Mouse (Mus musculus): ENCODE measurements around the gene Itga9.
A peak's percentile ranks its signal among the peaks of the same experiment; 100 is the strongest.

The Itga9 gene

DNA sequence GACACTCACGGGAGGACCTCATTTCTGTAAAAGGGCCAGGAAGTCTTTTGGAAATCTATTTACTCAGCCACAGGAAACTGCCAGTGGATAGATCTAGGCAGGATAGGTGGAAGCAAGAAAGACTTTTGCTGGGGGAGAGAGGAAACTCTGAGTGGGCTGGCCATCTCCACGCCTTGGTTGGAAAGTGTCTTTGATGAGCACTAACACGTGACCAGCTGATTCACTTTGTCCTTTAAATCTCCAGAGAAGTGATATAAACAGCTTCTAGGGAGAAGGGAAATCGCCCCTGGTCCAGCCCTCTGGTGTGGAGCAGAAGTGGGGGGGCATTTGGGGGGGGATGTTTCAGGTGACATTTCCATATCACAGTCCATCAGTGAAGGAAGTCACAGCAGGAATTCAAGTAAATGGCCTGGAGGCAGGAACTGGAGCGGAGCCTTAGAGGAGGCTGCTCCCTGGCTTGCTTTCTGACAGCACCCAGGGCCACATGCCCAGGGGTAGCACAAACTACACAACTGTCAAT, 124.4 kb downstream of the Itga9 start:
- DNase-seq: no peak

DNA sequence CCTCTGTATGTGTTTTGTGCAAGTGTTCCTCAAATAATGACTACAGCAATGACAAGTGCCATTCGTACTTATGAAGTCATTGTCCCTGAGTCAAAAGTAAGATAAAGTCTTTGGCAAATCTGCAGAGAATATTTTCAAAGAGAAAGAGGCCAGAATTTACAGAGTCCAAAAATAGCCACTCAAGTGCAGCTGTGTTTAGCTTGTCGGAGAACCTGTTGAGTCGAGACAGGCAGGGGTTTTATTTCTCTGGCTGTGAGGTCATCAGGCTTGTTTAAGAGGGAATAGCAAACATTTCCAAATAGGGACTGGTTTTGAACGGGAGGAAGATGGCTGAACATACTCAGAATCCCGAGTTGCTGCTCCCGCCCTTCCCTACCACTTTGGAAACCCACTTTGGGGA, 125.2 kb downstream of the Itga9 start:
- DNase-seq: no peak

DNA sequence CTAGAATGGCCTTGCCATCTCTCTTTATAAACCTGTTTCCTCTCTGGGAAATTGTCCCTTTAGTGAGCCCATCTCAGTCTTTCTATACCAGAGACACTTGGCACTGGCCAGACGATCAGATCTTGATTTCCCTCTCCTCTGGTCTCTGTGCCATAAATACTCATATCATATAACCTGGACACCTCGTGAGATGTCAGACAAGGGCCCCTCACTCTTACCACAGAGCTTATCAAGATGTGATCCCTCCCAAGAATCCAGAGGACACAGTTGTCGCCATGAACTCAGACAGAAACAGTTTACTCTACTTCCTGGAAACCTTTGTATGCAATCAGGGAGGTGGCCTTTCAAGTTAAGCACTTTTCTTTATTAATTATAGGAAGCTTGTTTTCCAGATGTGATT, 127.1 kb downstream of the Itga9 start:
- DNase-seq: no peak

DNA sequence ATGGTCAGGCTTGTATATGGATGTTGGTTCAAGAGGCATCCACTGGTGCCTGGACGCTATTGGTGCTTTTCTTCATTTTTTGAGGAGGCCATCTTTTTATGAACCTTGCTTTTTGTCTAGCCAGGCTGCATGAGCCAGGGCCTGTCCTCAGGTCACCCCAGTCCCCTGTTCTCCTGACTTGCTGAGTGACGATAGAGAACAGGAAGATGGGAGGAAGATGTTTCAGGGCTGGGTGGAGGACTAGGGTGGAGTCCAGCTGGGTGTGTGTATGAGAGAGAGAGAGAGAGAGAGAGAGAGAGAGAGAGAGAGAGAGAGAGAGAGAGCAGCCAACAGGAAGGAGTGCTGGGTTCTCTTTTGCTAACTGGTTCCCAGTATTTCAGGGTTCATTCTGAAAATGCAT, 130.6 kb downstream of the Itga9 start:
- DNase-seq: no peak

DNA sequence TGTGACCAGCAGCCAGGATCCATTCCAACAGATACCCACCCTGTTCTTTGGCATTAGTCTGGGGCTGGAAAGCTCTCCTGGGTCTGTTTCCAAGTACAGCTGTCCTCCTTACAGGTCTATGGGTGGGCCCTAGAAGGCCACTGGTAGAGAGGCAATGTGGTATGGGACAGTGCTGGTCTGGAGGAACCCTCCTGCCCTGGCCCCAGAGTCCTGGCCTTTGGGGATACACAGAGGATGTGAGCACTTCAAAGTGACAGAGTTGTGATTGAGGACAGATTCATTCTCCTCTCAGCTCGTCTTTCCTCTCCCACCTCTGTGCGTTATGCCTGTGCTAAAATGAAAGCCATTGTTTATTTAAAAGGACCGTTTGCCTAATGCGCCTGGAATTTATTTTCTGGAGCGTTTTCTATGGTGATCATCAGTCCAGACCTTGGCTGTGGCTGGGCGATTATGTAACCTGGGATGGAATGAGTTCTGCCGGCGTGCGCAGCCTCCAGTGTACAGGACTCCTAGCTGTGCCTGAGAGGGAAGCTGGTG, 131.2 kb downstream of the Itga9 start:
- no peak for DNase-seq

DNA sequence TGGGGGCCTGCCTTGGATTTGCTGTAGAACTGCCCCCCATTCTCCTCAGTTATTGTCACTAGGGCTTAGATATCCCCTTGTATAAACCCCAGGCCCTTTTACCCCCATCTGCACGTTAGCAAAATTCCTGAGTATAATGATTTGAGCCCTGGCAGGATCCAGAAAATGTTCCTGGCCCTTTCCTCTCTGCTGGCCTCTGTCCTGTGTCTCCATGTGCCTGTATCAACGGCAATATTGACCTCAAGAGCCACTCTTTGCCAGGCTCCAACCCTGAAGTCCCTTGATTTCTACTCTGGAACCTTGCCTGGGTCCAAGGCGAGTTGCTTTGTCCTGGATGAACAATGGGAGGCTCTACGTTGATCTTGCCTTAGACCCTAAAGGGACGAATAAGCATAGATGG, 131.8 kb downstream of the Itga9 start:
- DNase-seq: no peak

DNA sequence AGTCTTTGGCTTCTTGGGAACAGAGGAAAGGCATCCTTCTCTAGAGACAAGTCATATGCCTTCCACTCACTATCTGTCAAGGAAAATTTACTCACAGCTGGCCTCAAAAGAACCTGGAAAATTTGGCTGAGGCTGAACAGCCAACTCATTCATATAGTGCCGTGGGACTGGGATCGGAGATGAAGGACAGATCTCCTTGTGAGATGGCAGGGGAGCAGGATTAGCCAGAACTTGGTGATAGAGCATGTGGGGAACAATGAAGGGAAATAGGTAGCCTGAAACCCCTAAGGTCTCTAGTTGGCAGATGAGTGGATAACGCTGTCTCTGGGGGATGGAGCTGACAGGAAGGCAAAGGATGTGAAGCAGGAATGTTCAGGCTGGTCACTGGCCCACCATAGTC, 132.6 kb downstream of the Itga9 start:
- DNase-seq: no peak

DNA sequence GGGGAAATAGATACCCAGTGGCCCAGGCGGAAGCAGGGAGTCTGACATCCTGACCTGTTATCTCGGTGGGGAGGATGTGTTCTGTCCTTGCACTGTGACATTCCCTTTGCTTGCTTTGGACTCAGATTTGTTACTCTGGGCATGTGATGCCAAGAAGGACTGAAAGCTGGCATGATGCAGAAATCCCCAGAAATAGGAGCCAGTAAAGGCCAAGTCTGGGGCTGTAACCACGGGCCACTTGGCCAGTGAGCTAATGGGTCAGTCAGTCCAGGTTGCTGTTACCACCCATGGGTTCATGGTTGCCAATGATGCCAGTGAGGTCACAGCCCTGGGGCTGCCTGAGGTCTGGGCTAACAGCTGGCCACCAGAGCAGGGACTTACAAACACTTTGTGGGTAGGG, 133.2 kb downstream of the Itga9 start:
- no peak for DNase-seq

DNA sequence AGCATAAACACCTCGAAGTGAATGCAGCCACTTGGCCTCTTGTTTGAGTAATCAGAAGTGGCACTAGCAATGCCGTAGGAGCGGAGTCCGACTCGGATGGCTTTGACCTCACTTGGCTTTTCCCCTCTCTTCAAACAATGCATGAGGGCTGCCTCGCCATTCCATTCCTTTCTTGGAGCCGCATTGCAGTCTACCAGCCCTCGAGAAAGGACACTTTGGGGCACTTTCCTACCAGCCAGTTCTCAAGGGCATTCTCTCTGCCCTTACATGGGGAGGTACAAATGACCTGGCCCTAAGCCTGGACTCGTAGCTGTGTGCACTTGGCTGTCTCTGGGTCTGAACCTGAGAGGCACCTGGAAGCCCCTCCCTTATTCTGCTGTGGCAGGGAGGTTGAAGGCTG, 134.8 kb downstream of the Itga9 start:
- DNase-seq: no peak

DNA sequence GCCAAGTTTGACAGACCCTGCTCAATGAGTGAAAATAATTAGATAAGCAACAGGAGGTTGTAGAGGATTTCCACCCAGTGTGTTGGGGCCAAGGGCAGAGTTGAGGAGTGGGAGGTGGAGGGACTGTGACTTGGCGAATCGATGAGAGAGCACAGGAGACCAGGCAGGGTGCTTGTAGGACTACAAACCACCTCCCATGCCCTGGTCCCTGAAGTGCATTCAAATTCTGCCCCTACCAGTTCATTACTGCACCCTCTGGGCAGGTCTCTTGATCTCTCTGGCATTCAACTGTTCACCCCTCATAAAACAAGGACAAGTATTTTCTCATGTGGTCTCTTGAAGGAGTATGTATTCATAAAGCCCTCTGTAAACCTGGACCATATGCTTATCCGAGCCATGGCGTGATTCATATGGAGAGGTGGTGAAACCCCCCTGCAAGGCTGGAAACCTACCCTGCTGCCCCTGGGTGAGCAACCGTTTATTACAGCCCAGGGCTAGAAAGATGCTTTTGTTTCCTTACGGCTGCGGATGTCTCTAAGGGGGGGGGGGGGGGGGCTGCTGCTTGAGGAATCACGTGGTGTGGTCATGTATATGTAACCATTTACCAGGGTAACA, 143.0 kb downstream of the Itga9 start:
- DNase-seq: no peak

DNA sequence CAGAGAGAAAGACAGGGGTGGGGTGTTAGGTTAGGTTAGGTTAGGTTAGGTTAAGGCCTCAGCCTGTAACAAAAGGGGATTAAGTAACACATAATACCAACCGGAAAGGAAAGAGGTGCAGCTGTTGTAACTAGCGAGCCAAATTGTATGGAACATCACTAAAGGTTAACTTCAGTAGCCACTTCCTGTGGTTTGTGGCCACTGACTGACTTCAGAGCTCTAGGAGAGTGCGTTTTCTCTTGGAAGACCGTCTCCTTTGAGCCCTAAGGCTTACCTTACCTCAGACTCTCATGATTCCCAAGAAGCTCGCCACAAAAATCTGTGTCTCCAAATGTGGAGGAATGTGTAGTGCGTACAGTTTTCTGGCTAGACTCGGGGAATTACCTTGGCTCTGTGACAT, 144.3 kb downstream of the Itga9 start:
- no peak for DNase-seq

DNA sequence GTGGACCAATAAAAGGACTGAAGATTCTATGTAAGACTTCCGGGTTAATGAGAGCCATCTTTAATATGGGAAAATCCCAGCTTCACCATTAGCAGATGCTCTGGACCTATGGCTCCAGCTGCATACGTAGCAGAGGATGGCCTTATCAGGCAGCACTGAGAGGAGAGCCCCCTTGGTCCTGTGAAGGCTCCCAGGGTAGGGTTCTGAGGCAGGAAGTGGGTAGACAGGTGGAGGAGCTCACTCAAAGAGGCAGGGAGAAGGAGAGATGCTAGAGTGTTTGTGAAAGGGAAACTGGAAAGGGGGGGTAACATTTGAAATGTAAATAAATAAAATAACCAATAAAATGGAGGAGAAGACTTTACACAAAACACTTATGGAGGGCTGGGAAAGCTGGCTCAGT, 145.9 kb downstream of the Itga9 start:
- peak; percentile 55 for DNase-seq

DNA sequence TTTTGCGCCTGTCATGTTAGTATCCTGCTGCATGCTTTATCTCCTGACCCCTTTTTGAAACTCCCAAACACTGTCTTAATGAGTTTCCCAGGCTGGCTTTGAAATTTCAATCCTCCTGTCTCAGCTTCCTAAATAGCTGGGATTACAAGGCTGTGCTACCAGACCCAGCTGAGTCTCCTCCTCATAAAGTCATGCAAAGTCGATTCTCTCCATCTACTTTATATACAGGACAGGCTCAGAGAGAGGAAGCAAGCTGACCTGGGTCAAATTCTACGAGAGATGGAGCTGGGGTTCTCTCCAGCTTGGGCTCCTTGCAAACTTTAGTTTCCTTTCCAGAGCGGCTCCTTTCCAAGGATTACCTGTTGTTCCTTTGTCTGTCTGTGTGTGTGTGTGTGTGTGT, 153.0 kb downstream of the Itga9 start:
- no peak for DNase-seq

DNA sequence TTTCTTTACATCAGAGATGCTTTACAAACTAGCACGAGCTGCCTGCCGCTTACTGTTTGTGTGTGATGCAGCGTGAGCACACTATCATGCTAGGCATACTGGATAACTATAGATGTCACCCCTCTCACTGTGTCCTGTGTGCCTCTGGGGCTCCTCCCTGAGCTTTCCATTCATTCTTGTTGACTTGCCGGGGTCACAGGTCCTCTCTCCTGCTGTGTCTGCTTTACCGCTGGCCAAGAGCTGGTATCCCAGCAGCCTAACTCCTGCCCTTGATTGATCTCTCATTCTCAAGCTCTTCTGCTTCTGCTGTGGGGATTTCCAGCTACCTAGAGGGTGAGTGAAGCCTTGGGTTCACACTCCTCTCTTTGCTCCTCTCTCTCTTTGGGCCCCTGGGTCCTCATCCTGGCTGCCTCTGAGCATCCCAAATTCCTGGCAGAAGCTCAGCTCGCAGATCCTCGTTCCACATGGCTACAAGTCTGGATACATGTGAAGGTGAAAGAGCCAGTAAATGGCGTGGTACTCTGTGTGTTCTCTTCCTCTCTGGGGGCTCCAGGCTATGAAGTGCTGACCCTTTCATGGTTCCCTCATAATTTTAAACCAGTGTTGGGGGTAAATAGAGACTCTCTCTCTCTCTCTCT, 155.6 kb downstream of the Itga9 start:
- DNase-seq: no peak

DNA sequence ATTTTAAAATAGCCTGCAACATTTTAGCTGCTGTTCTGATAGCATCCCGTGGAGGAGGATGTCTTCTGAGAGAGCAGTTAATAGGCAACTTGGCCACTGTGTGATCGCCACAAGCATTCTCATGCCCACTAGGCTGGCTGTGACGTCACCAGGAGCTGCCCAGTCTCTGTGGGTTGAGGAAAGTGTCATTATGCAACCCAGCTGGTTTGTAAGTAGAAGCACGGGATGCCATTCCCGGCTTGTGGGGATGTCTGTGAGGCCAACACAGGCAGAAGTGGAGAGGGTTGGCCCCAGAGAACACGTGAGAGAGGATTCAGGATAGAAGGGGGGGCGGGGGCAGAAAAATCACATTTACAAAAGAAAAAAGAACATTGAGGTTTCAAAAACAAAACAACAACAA, 156.3 kb downstream of the Itga9 start:
- DNase-seq: no peak

DNA sequence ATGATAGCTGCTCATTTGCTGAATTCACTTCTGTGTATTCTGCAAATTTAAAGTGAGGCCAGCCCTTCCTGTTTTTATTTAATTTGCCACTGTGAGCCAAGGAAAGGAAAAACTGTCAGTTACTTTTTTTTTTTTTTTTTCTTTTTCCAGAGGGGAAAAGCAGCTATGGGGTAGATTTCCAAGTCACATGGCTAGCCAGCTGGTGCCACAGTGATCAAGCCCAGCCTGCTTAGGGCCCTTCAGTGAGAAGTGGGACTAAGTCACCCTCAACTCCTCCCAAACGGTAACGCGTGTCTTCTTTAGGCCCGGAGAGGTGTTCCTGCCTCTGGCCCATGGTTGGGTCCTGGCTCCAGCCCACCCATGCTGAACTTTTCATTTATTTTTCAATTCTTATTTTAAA, 156.7 kb downstream of the Itga9 start:
- no peak for DNase-seq

DNA sequence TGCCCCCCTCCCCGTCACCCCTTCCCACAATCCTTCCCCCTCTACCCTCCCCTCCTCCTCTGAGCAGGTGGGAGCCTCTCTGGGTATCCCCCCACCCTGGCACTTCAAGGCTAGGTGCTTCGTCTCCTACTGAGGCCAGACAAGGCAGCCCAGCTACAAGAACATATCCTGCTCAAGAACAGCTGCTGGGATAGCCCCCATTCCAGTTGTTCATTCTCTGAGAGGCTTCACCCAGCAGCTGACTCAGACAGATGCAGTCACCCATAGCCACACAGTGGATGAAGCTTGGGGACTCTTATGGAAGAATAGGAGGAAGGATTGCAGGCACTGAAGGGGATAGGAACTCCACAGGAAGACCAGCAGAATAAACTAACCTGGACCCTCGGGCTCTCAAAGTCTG, 157.2 kb downstream of the Itga9 start:
- no peak for DNase-seq

DNA sequence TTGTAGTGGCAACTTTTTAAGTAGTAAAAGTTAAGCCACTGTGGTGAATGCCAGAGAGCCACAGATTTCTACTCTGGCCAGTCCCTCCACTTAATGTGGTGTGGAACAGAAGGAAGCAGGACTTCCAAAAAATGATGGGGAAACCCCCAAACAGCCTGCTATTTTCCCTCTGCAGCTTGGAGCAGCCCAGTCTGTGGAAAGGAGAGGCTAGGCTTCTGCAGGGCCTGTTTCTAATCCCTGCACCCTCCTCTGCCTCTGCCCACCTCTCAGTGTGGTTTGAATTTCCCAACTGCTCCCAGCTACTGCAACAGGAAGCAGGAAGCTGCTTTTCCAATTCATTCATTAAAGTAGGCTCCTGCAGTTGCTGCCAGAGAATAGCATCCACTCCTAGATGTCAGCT, 158.6 kb downstream of the Itga9 start:
- no peak for DNase-seq

DNA sequence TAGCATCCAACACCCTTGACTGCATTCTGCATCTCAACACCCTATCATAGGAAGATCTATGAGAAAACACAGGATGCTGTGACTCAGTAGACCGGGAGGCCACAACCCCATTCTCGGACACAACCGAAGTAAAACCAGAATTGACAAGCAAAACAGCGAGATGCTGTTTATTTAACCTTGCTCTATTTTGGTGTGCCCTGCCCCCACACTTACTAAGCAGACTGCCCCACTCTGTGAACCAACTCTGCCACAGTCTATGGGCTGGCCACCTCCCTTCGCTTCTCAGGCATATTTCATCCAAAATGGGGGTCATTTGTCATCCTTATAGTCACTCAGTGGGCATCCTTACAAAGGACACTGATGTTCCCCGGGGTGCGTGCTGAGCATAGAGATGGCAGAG, 160.5 kb downstream of the Itga9 start:
- DNase-seq: no peak

DNA sequence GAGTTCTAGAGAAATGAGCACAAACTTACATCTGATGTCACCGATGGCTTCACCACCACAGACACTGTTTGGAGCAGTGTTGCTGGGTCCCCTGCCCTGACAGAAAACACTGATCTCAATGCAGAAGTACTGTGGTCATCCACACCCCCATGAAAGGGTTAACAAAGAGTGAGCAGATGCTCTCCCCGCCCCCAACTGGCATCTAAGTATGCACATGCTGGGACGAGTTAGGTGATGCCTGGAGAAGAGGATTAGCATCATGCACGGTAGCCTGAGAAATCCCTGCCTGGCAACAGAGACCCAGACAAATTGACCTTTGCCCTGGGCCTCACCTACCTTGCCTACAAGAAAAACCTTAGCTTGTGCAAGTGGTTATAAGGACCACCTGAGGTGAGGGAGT, 162.1 kb downstream of the Itga9 start:
- DNase-seq: no peak

DNA sequence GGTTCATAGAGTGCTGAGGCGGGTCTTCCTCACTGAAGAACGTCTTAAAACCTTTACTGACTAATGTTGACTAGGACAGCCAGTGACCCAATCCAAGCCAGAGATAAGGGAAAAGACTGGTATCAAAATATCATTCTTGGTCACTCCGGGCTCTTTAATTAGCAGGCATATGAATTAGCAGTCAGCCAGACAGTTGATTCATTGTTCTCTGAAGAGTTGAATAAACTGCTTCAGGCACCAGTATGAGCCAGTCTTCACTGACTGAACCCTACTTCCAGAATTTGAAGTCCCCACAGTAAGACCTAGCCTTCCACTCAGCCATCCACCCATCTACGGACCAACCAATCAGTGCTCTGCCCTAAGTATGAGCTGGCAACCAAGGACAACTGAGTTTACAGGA, 163.9 kb downstream of the Itga9 start:
- no peak for DNase-seq

DNA sequence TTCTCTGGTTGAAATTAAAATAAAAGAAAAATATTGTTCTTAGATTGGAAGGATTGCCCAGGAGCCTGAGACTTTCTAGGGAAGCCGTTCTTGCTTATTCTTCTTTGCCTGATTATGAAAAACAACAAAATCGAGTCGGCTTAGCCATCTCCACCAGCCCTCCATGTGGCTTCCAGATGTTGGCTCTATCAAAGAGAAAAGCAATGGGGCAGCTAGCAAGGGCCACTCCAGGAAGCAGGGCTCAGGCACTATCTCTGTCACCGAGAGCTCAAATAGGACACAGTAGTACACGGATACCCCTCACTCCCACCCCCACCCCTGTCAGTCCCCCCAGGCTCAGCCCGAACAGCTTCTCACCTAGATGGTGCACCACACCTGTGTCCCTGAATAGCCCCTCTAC, 168.2 kb downstream of the Itga9 start:
- no peak for DNase-seq

DNA sequence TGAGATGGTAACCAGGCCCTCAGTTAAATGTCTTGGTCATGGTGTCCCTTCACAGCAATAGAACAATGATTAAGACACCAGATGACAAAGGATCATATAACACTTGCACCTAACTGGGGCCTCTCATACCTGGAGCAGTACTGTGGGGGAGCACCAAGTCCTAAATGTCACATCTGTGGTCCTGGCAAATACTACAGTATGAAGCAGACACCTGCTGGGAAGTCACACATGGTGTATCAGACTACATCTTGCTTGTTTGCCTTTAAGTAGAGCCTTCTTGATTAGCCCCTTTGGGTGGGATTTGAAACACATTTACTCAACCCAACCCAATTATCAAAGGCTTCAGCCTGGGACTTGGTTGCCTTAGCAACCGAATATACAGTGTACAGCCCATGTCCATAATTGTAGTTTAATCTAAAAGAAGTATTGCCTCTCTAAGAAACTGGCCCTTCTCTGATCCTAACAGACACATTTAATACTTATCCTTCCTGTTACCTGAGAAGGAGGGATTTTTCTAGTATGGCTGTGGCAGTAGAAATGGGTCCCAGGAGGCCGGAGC, 170.5 kb downstream of the Itga9 start:
- no peak for DNase-seq

DNA sequence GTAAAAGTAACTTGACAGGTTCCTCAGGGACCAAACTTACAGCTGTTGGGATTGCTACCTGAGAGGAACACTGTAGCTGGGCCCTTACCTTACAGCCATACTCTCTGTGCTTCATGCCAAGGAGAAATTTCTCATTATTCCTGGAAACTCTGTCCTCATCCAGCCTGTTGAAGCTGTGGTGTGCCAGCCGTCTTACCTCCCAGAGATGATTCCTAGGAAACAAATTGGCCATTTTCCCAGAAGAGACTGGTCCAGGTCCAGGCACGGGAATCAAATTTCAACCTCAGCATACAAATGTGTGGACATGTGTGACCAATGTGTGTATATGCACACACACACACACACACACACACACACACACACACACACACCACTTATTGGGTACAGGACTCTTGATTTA, 172.1 kb downstream of the Itga9 start:
- DNase-seq: no peak

DNA sequence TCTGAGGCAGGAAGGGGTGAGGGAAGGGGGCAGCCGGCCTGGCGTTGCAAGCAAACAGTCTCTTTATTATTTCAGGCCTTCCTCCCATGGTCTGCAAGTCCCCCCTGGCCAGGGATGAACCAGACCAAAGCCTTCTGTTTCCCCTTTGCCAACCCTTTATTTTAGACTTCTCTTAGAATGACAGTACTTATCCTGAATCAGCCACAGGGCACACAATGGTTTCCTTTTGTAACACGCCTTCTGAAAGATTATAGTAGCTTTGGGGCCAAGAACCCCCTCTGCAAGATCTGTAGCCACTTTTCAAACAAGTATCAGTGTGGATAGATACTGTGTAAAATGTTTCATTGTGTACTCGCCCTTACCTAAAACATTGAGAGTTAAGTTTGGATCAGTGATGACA, 178.1 kb downstream of the Itga9 start:
- no peak for DNase-seq
